Mouse (Mus musculus): ENCODE results near the gene Zfp110.
"Not testable (repeated sequence)": the region's sequence is repeated elsewhere in the genome, so short reads cannot be mapped to it uniquely, and the experiment has no call there.

Gene Zfp110

DNA sequence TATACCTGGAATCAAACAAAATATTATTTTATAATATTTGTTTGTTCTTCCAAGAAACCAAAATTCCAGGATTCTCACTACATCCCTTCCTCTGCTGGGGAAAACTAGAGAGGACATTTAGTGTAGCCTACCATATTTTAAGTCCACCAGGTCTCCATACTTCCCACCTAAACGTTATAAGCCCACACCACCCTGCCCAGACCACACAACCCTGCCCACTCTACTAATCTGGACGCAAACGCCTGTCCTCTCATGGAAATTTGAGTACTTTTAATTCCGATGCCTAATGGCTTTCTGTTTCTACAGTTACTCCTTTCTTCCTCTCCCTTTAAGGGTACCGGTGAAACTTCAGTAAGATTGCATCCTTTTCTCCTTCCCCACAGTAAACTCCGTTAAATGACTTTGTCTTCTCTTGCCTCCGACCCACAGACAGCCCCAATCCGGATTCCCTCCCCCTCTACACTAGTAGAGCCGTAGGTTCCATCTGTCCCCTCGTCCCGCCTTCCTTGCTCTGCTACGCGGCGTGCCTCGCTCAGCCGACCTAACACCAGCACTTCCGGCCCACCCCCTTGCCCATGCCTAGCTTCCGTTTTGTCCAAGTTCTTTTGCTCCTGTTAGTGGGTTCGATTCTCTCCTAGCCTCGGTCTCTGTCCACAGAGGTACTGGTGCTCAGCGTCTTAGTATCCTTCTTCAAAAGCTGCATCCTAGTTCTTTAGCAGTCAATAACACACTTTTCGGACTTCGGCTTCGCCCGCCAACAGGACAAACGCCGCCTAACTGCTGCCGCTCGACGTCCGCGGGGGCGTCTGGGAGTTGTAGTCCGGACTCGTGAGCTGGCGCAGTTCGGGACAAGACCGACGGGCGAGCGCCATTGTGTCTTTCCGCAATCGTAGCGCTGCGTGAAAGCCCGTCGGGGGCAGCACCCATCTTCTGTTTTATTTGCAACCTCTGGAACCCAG lies at the start of gene Zfp110:
TSS of gene Zfp110 (plus strand) at position 600 of the 959 bp plus-strand sequence.
- peak; percentile 95 for DNase-seq (ENCODE audit: low read depth, low spot score)

DNA sequence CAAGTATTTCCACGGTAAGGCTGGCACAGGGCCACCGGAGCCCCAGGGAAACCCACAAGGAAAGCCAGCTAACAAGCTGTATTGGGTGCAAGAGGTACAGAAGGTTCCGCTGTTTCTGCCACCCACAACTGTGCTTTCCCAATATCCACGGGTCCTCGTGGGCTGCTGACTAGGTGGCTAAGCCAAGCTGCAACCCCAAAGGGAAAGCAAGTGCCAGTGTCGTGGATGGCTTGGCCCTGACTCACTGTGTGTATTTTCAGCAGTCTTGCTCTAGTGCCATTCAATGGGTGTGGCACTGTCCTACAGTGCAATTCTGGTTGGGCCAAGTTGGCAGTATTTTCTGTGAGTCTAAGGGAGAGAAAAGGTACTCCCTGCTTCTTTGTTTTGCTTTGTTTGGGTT lies 47.2 kb upstream of the Zfp110 start:
- no peak for DNase-seq (ENCODE audit: low read depth, low spot score)

DNA sequence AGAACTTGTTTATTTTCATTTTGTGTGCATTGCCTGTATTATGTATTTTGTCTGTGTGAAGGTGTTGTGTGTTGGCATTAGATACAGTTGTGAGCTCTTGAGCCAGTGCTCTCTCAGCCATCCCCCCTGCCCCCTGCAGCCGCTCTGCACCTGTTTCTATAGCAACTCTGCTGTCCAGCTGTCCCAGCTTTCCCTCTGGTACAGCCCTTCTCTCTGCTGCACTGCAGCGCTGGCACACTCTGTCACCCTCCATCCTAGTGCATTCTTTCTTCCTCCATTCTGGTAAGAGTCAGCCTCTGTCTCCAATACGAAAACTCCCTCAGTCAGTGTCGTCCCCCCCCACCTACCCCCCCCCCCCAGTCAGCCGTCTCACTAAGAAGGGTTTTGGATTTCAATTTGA lies 46.5 kb upstream of the Zfp110 start:
- DNase-seq (ENCODE audit: low read depth, low spot score), result no peak

DNA sequence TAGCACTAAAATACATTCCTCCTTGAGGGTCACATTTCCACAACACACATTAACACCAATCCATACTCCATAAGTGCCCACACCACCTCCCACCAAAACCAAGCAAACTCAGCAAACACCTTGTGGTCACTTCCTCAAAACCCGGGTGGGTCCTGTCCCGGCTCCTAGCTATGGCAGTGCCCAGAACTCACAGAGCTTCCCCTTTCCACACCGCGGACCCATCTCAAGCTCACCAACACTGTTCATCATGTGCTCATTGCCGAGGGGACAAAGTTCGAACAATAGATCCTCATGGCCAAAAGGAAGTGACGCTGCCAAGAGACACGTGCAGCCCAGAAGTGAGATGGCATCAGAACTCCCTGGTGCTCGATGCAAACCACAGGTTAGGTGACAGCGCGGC lies 41.9 kb upstream of the Zfp110 start:
- not testable (repeated sequence) for DNase-seq (ENCODE audit: low read depth, low spot score)

DNA sequence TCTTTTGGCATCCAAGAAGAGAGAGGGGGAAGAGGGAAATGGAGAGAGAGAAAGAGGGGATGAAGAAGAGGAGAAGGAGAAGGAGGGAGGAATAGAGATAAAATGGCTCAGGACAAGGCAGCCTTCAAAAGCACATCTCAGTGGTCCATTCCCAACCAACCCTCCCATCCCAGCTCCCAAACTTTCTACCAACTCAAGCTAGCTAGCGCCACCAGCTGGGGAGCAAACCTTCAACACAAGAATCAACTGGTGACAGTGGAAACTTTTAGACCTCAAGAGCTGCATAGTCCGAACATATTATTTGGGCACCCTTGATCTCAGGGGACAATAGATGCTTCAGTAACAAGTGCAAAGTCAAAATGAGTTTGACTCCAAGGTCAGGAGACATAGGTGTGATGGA lies 36.6 kb upstream of the Zfp110 start:
- peak; percentile 61 for DNase-seq (ENCODE audit: low read depth, low spot score)

DNA sequence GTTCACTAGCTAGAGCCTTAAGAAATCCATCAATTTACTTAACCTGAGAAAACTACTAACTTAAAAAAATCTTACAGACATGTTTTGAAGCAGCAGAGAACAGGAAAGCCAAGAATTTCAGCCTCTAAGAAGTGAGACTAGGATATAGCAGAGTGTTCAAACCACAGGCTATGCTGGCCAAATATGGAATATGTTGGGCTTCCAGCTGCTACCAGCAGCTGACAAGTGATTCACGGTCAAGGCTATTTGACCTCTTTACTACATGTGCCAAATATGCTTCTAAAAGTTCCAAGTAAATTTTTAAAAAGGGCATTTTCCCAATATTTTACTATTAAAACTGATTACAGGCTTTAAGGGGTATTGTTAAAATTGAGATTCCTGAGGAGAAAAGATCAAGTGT lies 35.0 kb upstream of the Zfp110 start:
- DNase-seq (ENCODE audit: low read depth, low spot score), result no peak

DNA sequence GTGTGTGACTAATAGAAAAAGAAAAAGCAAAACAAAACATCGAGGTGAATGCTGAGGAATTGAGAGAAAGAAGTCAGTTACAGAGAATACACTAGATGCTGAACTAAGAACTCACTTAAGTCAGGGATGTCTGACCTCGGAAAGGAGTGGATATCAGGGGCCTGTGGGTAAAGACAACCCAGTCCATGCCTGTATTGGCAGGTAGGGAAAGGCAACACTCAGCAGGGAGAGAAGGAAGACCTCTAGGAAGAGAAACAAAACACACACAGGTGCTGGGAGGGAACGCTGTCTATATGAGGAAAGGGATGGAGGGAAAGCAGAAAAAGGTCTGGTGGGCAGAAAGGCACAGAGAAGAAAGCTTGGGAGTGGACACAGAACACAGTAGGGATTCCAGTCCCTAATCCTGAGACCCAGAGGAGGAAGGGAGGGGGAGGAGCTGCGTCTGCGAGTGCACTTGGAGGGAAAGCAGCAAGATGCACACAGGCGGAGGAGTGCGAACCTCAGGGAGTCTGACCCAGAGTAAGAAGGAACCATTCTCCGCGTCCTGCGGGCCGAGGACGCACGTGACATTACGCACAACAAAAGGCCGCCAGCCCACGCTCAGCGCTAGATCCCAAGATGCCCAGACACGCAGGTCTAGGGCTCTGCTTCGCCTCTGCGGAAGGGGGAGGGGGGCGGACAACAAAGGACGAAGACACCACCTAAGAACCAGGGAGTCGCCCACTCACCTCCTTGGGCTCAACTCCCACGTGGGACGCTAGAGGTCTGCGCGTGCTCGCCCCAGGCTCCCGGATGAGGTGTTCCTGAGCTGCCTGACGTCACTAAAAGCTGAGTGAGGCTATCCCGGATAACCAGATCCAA lies 31.5 kb upstream of the Zfp110 start, which contains the start of gene Zscan18:
TSS of gene Zscan18 (minus strand) at position 770 of the 861 bp plus-strand sequence.
- peak; percentile 95 for DNase-seq (ENCODE audit: low read depth, low spot score)

DNA sequence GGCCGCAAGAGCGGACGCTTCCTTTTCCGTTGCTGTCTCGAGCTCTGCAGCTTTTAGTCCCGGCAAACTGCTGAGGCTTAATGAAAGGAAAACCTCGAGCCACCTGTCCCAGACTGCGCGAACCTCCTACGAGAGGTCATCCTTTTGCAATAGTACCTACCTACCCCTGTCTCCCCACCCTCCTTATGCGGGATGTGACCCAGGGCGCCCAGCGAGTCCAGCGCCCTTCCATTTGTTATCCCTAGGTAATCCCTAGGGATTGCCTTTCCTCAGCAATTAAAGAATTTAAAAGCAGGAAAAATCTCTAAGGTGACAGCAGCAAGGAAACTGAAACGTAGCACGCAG lies 30.9 kb upstream of the Zfp110 start:
- no peak for DNase-seq (ENCODE audit: low read depth, low spot score)

DNA sequence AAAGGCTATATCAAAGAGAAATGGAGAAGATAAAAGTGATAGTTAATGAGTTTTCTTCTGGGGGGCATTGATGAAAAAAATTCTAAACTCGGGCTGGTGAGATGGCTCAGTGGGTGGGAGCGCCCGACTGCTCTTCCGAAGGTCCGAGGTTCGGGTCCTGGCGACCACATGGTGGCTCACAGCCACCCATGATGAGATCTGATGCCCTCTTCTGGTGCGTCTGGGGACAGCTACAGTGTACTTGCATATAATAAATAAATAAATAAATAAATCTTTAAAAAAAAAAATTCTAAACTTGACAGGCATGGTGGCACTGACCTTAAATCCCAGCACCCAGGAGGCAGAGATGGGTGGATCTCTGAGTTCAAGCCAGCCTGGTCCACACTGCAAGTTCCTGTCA lies 19.0 kb upstream of the Zfp110 start:
- peak; percentile 59 for DNase-seq (ENCODE audit: low read depth, low spot score)

DNA sequence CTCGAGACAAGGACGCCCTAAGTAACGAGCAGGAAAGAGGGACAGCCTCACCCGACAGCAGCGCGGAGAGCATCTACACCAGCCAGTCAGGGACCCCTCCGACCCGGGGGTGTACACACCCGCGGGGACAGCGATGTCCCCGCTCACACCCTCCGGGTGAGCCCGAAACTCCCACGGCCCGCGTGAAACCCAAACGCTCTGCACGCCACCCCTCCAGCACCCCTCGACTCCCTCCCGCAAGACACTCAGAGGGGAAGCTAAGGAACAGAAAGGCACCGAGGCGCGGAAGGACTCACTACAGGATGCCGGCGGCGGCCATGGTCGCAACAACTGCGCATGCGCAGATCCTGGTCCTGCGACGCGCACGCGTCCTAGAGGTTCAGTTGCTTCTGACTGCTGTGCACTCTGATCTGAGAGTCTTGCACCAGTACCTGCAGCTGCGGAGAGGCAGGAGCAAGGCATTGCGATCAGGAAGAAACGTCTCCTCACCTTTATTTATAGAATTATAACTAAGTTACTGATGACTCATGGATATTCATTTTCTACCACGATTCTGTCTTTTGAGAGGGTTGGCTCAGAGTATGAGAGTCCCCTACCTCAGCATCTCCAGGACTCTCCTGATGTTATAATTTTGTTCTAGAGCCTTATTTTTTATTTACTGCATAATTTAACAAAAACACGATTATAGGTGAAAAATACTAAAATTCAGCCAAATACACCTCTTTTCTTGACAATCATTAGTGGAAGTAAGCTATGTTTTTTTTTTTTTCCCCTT lies 15.9 kb upstream of the Zfp110 start, which contains the start of gene Zfp329:
TSS of gene Zfp329 (minus strand) at position 338 of the 775 bp plus-strand sequence.
- peak; percentile 95 for DNase-seq (ENCODE audit: low read depth, low spot score)

DNA sequence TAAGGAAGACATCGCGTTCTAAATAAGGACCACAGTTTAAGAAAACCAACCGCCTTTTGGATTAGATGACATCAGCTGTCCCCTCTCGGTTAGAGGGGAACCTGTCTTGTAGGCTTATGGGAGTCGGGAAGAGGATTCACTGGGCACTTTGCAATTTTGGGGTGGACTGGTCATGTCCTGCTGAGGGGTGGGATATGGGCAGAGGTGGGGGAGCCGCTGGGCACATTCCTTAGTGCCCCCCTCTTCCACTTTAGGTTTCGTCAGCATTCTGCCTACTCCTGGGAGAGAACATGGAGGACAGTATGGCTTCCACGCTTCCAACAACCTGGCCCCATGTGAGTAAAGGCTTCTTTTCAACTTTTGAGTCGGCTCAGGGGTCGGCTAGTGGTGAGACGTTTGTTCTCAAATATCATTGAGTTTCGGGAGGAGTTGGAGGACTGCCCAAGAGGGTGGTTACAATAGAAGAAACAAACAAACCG lies 671 bp downstream of the Zfp110 start:
- no peak for DNase-seq (ENCODE audit: low read depth, low spot score)

DNA sequence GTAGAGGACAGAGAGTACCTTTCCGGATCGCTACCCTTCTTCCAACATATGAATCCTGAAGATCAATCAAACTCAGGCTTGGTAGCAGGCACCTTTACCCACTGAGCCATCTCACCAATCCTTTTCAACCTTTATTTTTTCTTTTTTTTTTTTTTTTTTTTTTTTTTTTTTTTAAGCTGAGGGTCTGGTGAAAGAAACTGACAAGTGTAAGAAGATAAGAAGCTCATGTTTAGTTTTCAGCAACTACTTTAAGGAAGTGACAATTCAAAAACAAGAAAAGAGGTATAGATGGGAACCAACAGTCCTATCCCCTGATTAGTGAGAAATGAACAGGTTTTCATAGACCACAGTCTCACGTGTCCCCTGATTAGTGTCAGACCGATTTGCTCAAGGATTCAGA lies 1.2 kb downstream of the Zfp110 start:
- DNase-seq (ENCODE audit: low read depth, low spot score), result no peak

DNA sequence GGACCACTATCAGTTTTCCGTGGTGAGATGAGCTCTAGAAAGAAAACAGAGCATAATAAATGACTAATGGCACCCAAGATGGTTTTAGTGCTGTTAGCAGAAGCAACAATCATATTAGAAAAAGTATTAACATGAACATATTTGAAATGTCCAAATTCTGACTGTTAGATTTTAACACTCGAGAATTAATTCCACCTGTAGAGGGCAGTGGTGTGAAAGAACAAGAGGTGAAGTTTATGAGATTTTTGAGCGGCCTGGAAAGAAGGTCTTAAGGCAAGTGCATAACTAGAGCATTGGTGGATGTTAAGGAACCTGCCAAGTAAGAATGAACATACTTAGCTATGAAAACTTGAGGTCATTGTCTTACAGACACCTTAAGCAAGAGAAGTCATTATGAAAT lies 39.7 kb downstream of the Zfp110 start:
- DNase-seq (ENCODE audit: low read depth, low spot score), result peak; percentile 44

DNA sequence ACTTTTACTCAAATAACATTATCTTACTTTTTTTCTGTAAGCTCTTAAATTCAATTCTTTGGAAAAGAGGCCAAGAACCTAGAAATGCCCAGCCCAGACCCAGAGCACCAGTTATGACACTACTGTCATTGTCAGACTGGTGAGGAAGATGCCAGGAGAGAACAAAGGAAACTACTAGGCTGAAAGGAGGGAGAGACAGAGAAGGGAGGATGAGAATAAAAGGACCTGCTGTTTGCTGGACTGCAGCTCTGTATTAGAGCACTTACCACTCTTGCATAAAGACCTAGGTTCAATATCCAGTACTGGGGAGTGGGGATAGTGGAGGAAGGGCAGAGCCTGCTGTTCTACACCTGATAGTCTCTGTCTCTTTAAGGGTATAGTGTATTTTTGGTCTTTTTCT lies 45.5 kb downstream of the Zfp110 start:
- no peak for DNase-seq (ENCODE audit: low read depth, low spot score)

DNA sequence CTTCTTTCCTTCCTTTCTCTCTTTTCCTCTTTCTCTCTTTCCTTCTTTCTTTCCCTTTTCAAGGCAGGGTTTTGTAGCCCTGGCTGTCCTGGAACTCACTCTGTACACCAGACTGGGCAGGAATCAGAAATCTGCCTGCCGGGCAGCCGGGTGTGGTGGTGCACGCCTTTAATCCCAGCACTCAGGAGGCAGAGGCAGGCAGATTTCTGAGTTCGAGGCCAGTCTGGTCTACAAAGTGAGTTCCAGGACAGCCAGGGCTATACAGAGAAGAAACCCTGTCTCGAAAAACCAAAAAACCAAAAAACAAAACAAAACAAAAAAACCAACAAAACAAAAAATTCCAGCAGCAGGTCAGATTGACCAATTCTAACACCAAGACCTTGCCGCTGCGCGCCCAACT lies 45.9 kb downstream of the Zfp110 start:
- DNase-seq (ENCODE audit: low read depth, low spot score), result not testable (repeated sequence)

DNA sequence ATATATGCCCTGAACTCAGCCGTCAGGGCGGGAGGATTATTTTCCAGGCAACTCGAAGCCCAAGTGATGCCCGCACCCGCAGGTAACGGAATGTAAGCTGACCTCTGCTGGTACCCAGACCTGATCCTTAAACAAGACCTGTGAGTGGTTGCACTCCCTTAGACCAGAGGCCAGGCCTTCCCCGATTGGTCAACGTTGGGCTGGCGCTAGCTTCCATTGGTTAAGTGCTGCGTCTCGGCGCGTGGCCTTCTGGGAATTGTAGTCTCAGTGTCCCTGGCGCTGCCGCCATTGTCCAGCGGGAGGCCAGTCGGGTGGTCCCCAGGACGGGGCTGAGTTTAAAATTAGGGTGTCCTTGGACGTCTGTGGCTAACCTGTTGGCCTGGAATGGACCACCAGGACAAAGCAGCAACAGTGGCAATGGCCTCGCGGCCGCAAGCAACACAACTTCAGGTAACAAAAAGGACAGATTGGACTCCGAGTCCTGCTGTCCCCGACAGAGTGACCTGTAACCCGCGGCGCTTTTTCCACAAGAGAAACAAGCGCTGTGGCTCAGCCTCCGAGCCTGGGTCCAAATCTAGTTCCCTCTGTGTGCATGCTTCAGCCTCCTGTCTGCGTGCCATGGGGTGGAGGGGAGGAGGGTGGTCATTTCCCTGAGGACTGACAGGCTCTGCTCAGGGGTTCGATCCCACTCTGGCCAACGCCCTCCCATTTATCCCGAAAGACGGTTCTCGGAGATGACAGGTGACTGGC lies 46.5 kb downstream of the Zfp110 start, which contains the start of gene Zfp128:
TSS of gene Zfp128 (plus strand) at position 267 of the 750 bp plus-strand sequence.
- DNase-seq (ENCODE audit: low read depth, low spot score), result peak; percentile 93

DNA sequence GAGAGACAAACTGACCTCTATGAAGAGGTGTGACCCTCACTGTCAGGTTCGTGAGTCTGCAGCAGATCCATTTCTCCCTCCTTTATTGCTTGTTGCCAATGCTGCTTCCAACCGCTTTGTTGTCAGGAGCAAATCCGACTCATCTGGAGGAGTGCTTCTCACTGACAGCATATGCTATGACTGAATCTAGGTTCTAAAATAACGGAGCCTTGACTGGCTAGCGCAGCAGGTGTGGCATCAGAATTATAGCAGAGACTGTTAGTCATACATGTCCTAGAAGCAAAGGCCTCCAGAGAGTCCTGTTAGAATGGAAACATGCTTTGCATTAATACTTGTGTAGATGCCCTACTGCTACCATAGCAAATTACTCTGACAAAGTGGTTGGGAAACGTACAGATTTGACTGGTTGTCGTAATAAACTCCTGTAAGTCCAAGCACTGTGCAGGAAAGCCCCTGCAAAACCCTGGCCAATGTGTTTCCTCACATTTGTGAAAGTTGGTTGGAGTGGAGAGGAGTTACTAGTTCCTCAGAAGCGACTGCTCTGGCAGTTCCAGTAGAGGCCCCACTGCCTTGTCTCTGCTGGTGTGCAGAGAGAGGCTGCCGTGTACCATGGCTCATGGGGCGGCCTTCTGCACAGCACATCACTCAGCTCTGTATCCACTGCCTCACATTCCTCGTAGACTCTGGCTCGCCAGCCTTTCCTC lies 52.2 kb downstream of the Zfp110 start:
- no peak for DNase-seq (ENCODE audit: low read depth, low spot score)

DNA sequence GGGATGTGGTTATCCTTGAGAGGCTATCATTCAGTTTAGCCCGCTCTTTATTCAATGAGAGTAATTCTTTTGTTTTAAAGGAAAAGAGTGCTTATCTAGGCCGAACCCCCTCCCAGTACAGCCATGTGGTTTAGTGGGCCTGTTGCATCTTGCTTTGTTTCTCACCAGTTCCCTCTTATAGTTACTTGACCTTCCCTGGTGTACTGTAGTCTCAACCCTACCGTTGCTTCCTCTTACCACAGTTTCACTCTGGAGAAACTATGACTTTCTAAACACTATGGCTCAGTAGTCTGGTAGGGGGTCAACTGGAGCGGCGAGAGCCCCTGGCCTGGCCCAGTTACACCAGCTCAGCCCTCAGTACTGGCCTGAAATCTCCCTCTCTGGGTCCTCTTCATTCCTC lies 53.0 kb downstream of the Zfp110 start:
- no peak for DNase-seq (ENCODE audit: low read depth, low spot score)

DNA sequence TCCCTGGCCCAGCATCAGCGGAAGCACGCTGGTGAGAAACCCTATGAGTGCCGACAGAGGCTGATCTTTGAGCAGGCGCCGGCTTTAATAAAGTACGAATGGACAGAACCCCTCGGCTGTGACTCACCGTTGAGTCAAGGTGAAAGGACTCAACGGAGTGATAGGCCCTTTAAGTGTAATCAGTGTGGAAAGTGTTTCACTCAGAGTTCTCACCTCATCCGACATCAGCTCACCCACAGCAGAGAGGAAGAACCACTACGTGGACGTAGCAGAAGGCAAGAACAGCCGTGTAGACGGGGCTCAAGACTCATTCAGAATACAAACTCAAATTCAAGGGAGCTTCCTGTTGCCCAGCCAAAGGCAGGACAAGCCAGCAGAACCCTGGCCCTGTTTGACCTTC lies 56.4 kb downstream of the Zfp110 start:
- DNase-seq (ENCODE audit: low read depth, low spot score), result no peak

DNA sequence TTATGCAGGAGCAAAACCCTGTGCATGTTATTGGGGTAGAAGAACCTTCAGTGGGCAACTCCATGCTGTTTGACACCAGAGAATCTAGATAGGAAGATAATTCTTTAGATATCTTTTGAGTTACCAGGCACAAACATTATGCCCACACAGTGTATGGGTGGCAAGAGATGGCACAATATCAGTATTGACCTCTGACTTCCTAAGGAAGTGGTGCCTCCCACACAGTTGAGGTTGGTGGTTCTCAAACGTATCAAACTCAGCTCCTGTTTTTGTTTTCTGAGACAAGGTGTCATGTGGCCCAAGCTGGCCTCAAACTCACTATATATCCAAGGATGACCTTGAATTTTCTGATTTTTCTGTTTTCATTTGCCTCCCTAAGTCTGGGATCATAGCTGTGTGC lies 56.8 kb downstream of the Zfp110 start:
- no peak for DNase-seq (ENCODE audit: low read depth, low spot score)

All from ES-CJ7 (cell line).